Mouse (Mus musculus): ENCODE results near the gene Ndufa11.

GRCm38 (mm10) chr17:56744173-56744572, 26.6 kb downstream of the Ndufa11 start:
- TF ChIP-seq CTCF (IDR thresholded peaks at IDR 0.05; ENCODE audit: insufficient read depth, low read length) (no peak), POLR2A (IDR thresholded peaks at IDR 0.05; ENCODE audit: borderline replicate concordance, extremely low read depth, low read depth, low read length) (no peak)

Measured in lung, adult 2 months (tissue).